Mouse (Mus musculus) lung, postnatal 0 days (tissue): ENCODE measurements around the gene Thbs4.

Experiments
- CTCF ChIP-seq: IDR thresholded peaks from 2 replicates; pipeline ENCODE4 v1.5.1; 2016; ENCODE audit warnings: antibody characterized with exemption, mild to moderate bottlenecking
- EP300 ChIP-seq: IDR thresholded peaks from 2 replicates; pipeline ENCODE4 v1.6.1; 2016; ENCODE audit warnings: antibody characterized with exemption, mild to moderate bottlenecking, control low read depth

GRCm38 (mm10) chr13:92742886-92743285, 51.7 kb downstream of the Thbs4 start:
- TF ChIP-seq CTCF (no peak), EP300 (no peak)
